Mouse (Mus musculus): Measurements from ENCODE around the gene 4930438A08Rik.

Gene 4930438A08Rik

GRCm38 (mm10) chr11:58324614-58325229, 50.1 kb downstream of the 4930438A08Rik start:
- no peak for DNase-seq

GRCm38 (mm10) chr11:58326781-58327180, 52.2 kb downstream of the 4930438A08Rik start:
- DNase-seq: peak in 1 of 2 experiments; percentile 41

DNA sequence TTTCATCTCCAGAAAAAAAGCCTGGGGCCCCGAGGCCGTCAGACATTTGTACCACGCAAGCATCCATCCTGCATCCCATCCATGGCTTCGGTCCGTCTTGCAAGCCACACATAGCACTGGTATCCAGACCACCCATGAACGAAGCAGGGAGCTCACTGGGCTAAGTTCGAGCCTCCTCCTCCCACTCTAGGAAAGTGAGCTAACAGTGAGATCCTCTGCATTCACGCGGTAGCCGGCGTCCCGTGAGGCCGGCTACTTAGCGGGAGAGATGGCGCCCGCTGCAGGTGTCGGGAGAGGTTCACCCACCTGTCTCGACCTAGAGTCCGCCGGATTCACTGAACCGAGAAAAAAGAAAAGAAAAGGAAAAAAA, 55.3 kb downstream of the 4930438A08Rik start:
- no peak for DNase-seq

- DNase-seq: peak; percentile 91 to 95
Observed at GRCm38 (mm10) chr11:58330276-58331148, 55.9 kb downstream of the 4930438A08Rik start, which contains the start of the genes Zfp672 and Sh3bp5l. Gene Zfp672 (minus strand): TSS chr11:58330339. Gene Sh3bp5l (plus strand): TSS chr11:58330724.

DNA sequence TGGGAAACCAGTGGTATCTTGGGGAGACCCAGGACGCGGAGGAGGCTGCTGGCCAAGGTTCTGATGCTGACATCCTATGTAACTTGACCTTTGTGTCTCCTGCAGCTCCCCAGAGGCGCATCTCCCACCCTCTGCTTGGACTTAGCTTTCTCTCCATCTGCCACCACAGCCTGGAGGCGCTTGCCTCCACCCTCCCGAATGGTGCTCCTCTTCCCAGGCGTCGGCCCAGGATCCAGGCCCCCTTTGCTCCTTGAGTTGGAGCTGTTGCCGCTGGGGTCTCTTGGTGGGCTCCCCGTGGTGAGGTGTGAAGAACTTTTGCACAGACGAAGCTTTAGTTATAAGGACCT, 56.5 kb downstream of the 4930438A08Rik start:
- DNase-seq: no peak

GRCm38 (mm10) chr11:58331546-58331945, 56.9 kb downstream of the 4930438A08Rik start:
- no peak for DNase-seq

GRCm38 (mm10) chr11:58334746-58335145, 60.1 kb downstream of the 4930438A08Rik start:
- DNase-seq: peak in 1 of 2 experiments; percentile 47

Data from kidney, postnatal 4 days (tissue).